Mouse (Mus musculus): Measurements from ENCODE around the gene Bmper. TPM values are rescaled to one million over a fixed set of nuclear protein-coding genes. Genes with fewer than 3 reads are reported as not detected.

Bmper gene
- total RNA-seq, 2 experiments from 2014 or later: 2.1 to 2.4 TPM

DNA sequence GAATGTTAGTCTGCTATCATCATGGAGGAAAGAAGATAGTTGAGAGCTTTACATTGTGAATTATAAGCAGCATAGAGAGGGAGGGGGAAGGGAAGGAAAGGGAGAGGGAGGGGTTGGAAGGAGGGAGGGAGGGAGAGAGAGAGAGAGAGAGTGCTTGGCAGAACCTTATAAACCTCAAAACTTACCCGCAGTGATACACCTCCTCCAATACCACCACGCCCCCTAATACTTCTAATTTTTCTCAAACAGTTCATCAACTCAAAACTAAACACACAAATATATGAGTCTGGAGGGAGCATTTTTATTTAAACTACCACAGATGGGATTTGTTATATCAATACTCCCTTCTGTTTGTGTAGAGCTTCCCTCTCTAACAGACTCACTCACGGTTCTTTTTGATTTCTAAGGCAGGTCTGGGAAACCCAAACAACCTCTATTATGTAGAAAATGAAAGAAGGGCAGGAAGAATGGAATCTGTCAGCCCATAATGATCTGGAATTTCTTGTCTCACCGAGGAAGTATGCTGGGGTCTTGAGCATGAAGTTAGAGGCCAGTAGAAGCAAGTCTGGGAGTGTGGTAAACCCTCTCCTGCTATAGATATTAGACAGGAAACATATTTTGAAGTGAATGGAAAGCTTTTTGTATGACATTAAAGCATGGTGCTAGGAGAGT is 152.0 kb downstream of the Bmper start:
- DNase-seq: no peak

DNA sequence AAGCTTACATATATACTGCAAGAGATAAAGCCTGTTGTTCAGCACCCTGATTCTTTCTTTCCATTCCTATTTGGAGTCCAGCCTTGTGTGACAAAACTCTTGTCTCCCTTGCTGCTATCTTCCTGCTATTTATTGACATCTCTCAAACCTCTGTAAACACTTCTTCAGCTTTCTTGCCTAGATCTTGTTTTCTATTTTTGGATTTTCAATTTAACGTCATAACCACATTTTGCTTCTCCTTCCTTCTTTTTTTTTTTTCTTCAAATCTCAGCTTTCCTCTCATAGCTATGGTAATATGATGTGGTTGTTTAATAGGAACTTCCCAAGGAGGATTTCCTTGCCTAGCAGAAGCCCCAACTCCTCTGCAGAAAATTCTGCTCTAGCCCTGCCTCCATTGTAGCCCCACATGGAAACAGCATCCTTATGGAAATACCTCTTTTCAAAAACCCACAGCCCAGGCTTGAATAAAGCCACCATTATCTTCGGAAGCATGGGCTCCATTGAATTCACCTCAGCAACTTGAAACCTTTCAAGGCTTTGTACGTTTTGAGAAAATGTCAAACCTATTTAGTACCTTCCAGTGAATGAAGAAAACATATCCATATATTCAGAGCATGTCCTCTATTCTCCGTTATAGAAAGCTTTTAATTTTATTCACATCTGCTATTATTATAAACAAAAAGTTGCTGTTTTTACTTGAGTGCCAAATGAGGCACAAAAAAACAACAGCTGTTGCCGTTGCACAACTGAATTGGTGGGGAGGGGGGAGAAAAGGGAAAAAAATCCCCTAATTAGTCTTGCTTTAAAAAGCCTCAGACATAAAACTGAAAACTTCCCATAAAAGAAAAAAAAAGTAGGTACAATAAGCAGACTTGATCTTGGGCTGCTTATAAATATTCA is 155.2 kb downstream of the Bmper start:
- DNase-seq: no peak

DNA sequence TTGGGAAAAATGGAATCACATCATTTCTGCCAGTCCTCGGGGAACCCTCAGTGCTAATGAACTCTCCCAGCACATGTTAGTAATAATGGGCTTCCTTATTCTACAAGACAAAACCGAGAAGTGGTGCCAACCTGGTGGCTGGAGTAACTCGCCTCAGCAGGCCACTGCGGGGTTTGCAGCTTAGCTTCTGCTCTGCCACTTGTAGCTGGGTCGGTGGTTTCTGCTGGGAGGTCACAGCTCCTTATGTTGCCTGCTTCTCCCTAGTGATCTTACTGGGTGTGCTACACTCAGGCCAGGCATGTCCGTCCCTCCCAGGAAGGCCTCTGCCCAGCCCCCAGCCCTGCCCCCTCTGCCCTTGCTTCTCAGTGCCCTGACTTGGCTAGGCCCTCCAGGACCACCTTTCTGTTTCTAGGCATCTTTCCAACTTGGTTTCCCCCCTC is 155.9 kb downstream of the Bmper start:
- DNase-seq: no peak

DNA sequence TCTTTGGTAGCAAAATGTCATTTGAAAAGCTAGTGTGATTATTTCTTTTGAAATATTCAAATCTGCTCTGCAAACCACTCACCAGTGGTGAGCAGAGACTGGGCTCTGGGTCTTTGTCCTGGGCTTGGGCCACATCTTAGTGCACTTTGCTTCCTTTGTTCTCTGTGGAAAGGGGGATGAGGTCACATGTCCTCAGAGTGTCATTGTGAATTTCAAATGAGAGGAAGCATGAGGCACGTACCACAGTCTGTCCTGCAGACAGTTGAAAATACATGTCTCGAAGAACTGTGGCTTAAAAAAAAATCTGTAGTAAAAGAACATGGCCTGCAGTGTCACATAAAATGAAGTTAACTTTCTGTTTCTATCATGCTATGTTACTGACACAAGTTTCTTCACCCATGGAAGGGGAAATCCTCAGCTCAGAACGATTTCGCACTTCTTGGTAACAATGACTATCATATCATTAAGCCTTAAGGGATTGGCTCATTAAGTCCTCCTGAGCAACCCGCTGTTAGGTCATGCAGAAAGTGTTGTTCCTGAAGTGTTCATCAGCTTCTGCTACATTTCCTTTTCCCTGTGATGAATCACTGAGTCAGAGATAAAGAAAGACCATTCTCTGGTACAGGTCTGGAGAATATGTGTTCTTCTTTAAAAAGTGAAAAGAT is 157.4 kb downstream of the Bmper start:
- no peak for DNase-seq

GRCm38 (mm10) chr9:23383291-23383690 is 160.4 kb downstream of the Bmper start:
- no peak for DNase-seq

GRCm38 (mm10) chr9:23383837-23384236 is 161.0 kb downstream of the Bmper start:
- no peak for DNase-seq

- DNase-seq: no peak
Observed at GRCm38 (mm10) chr9:23384880-23385279, 162.0 kb downstream of the Bmper start.

GRCm38 (mm10) chr9:23386201-23386600 is 163.3 kb downstream of the Bmper start:
- DNase-seq: no peak

GRCm38 (mm10) chr9:23390118-23390517 is 167.2 kb downstream of the Bmper start:
- DNase-seq: peak in 1 of 2 experiments; percentile 35

GRCm38 (mm10) chr9:23394652-23395317 is 171.9 kb downstream of the Bmper start:
- DNase-seq: peak in 1 of 2 experiments; percentile 34

- peak; percentile 78 to 85 for DNase-seq
Observed at GRCm38 (mm10) chr9:23396186-23396585, 173.3 kb downstream of the Bmper start.

GRCm38 (mm10) chr9:23397876-23398275 is 175.0 kb downstream of the Bmper start:
- DNase-seq: no peak

DNA sequence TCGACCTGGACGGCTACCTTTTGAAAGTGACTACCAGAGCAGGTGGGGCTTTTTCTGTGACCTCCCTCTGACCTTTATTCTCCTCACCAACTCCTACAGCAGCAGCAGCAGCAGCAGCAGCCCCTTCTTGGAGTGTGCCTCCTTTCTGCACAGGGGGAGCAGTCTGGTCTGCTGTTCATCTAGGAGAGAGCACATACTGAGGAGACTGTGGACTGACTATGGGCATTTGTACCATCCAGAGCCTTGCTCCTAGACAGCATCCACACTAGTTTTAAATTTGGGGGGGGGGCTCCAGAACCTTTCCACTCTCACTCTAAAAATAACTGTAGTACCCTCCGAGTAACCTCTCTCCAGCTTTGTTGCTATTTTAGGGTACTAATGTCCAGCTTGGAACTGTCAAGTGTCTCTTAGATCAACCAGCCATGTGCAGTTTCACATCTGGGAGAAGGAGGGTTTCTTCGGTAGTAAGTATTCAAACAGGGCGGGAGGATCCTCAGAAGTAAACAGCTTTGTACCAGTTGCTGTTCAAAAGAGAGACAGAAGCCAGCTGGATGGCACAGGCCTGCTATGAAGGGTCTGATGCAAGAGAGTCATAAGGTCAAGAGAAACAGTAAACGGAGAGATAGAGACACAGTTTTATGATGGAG is 176.9 kb downstream of the Bmper start:
- DNase-seq: no peak

DNA sequence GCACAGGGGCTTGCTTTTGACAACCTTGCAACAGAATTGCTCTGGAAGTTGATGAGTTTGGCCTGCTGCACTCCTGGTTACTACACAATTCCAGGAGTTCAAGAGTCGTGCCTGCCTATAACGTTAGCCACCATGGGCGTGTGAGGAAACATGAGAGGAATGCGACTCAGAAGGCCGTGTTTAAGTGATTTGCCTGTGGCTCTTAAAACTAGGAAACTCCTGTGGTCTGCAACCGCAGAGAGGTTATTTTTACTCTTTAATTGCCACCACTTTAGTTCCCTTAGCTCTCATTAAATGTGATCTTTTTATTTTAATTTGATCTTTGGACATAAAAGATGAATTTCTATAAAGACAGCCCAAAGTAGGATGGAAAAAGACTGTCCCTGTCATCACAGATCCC is 184.5 kb downstream of the Bmper start:
- DNase-seq: no peak

DNA sequence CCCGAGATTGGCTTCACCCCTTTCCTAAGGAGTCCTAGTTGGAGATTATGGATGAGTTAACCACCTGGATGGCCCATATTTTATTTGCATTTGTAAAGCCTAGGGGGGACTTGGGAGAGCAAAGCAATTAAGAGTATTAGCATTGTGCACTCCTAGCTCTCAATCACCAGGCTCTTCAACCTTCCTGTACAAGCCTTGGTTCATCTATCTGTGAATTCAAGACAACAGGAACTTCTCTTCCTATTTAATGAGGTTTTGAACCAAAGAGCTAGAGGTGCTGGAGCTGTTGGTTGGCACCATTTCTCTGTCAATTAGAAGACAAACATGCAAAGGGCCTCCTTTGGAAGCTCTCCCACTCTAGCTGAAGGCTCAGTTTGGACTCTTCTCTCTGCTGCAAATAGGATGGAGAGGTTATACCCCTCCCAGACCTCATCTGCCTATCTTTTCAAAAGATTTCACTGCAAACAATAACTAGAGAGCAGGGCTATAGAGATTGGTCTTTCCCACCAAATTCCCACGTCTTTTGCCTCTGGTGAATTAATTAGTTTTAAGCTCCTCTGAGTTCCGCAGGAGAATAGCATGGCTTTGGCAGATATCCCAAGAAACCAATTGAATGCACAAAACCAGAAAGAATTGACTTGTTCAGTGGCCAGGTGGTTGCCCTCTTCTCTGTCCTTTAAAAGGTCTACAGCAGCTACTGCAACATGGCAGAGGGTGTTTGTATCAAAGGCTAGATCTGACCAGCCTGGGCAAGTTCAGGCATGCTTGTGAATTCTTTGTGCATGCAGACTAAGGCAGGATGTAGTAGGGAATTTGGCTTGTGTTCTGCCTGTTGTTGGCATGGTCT is 185.3 kb downstream of the Bmper start:
- no peak for DNase-seq

DNA sequence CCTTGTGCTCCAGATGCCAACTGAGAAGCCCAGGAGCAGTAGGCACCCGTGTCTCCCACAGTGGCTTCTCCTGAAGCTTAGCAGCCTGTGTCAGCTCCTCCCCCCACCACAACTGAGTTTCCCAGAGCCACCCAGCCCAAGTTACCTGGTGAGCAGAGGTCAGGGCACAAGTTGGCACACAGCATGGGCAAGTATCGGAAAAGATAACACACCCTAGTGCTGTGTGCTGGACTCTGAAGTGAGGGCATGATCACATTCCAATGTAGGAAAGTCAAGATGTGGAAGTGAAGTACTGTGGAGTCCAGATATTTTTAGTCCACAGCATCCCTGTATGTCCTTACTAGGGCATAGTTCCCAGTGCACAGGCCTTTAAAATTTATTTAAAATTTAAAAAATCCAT is 187.7 kb downstream of the Bmper start:
- DNase-seq: peak in 1 of 2 experiments; percentile 13

GRCm38 (mm10) chr9:23412956-23413355 is 190.1 kb downstream of the Bmper start:
- peak; percentile 43 for DNase-seq

- no peak for DNase-seq
Observed at GRCm38 (mm10) chr9:23419107-23419506, 196.2 kb downstream of the Bmper start.

GRCm38 (mm10) chr9:23423748-23424147 is 200.9 kb downstream of the Bmper start:
- no peak for DNase-seq

DNA sequence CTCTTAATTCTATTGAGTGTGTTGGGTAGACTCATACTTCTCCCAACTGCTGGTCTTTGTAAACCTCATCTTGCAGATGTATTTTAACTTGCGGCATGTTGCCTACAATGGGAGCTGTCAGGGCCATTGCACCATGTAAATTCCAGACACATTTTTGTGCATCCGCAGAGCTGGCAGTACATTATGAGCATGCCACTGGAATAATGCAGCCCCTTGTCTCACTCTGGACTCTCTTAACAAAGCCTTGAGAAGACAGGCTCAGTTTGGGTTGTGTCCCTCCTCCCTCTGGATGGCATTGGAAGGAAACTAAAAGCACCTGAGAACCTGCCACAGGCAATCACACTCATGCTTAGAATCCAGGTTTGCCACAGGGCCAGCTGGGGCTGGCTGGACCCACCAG is 209.8 kb downstream of the Bmper start:
- no peak for DNase-seq

- DNase-seq: no peak
Observed at GRCm38 (mm10) chr9:23433238-23433637, 210.4 kb downstream of the Bmper start.
